Mouse (Mus musculus): ENCODE results near the gene Slc4a3. TPM values are rescaled to one million over a fixed set of nuclear protein-coding genes. Genes with fewer than 3 reads are reported as not detected.
A peak's percentile ranks its signal among the peaks of the same experiment; 100 is the strongest.

Slc4a3 gene
- polyA plus RNA-seq (2015; fragmentation: Nextera tagmentation; extraction: Ambion mirVana): 28.9 and 33.4 TPM in 2 replicates

GRCm38 (mm10) chr1:75545965-75546956 lies at the start of gene Slc4a3:
TSS of gene Slc4a3 (plus strand) at chr1:75546266.
- H3K36me3 ChIP-seq: peaks cover 11% of the 10 kb centered on the region
- H3K9me3 ChIP-seq (replicated peaks): no peaks in the 10 kb centered on the region
- peaks cover 50% of the 10 kb centered on the region for H3K4me1 ChIP-seq (replicated peaks)
- H3K4me2 ChIP-seq: peak within 1 kb of the TSS; percentile 80
- peaks cover 2% of the 10 kb centered on the region; the same call in 1 of the 2 replicates for H3K27me3 ChIP-seq
- H3K9ac ChIP-seq: peak within 1 kb of the TSS; percentile 88
- H3K4me3 ChIP-seq: peak within 1 kb of the TSS; percentile 76
- peak; percentile 85 for ATAC-seq (replicated peaks; ENCODE audit: insufficient number of reproducible peaks, insufficient read depth, low FRiP score, low read depth)
- 1% methylated on average over 55 of the region's 64 CpGs for WGBS
- peak within 1 kb of the TSS; percentile 90 for H3K27ac ChIP-seq

DNA sequence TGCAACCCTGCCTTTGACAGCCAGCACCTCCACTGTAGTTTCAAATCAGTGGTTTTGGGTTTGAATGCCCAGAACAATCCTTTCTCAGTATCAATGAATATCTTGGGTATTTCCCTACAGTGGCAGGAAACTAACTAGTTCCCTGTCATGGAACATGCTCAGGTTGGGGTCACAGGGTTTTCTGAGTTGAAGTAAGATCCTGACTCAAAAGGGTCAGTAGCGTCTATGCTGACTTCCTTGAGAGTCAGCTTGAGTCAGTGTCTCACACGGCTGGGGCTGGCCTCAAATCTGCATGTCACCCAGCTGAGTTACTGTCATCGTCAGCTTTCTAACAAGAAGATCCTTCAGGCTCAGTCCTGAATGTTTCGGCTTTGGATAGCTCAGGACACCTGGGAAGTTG lies 47.2 kb upstream of the Slc4a3 start:
- H3K9ac ChIP-seq: no peak overlapping the region
- no peaks in the 10 kb centered on the region for H3K9me3 ChIP-seq (replicated peaks)
- WGBS: 78% methylated on average over 4 of the region's 4 CpGs
- no peak overlapping the region for H3K4me3 ChIP-seq
- no peak for ATAC-seq (replicated peaks; ENCODE audit: insufficient number of reproducible peaks, insufficient read depth, low FRiP score, low read depth)
- H3K27me3 ChIP-seq: no peaks in the 10 kb centered on the region
- H3K27ac ChIP-seq: no peak overlapping the region
- peaks cover 19% of the 10 kb centered on the region for H3K4me1 ChIP-seq (replicated peaks)
- H3K36me3 ChIP-seq: peaks cover 91% of the 10 kb centered on the region
- H3K4me2 ChIP-seq: no peak overlapping the region

DNA sequence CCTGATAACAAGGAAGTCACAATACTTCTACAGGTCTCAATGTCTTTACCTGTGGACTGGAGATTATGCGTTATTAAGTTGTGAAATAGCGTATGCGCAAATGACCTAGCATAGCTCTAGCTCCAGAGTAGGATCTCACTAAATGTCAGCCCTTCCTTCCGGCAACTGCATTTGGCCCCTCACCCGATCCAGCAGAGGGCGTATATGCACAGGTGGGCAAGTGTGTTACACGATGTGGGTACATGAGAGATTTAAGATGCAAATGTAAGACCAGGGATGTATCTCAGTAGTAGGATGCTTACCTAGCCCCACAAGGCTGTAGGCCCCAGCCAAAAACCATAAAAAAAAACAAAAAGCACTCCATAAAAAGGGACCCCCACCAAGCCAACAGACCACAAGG lies 46.6 kb upstream of the Slc4a3 start:
- 78% methylated on average over 7 of the region's 7 CpGs for WGBS
- peaks cover 24% of the 10 kb centered on the region for H3K4me1 ChIP-seq (replicated peaks)
- peaks cover 89% of the 10 kb centered on the region for H3K36me3 ChIP-seq
- ATAC-seq (replicated peaks; ENCODE audit: insufficient number of reproducible peaks, insufficient read depth, low FRiP score, low read depth): no peak
- no peaks in the 10 kb centered on the region for H3K9me3 ChIP-seq (replicated peaks)
- no peaks in the 10 kb centered on the region for H3K27me3 ChIP-seq
- no peak overlapping the region for H3K4me3 ChIP-seq
- no peak overlapping the region for H3K9ac ChIP-seq
- no peak overlapping the region for H3K4me2 ChIP-seq
- no peak overlapping the region for H3K27ac ChIP-seq

GRCm38 (mm10) chr1:75501905-75502304 lies 44.2 kb upstream of the Slc4a3 start:
- no peak overlapping the region for H3K27ac ChIP-seq
- H3K9ac ChIP-seq: no peak overlapping the region
- H3K9me3 ChIP-seq (replicated peaks): no peaks in the 10 kb centered on the region
- H3K36me3 ChIP-seq: peaks cover 65% of the 10 kb centered on the region
- H3K27me3 ChIP-seq: no peaks in the 10 kb centered on the region
- no peak overlapping the region for H3K4me3 ChIP-seq
- 92% methylated on average over 9 of the region's 9 CpGs for WGBS
- ATAC-seq (replicated peaks; ENCODE audit: insufficient number of reproducible peaks, insufficient read depth, low FRiP score, low read depth): no peak
- H3K4me2 ChIP-seq: no peak overlapping the region
- peaks cover 32% of the 10 kb centered on the region for H3K4me1 ChIP-seq (replicated peaks)

DNA sequence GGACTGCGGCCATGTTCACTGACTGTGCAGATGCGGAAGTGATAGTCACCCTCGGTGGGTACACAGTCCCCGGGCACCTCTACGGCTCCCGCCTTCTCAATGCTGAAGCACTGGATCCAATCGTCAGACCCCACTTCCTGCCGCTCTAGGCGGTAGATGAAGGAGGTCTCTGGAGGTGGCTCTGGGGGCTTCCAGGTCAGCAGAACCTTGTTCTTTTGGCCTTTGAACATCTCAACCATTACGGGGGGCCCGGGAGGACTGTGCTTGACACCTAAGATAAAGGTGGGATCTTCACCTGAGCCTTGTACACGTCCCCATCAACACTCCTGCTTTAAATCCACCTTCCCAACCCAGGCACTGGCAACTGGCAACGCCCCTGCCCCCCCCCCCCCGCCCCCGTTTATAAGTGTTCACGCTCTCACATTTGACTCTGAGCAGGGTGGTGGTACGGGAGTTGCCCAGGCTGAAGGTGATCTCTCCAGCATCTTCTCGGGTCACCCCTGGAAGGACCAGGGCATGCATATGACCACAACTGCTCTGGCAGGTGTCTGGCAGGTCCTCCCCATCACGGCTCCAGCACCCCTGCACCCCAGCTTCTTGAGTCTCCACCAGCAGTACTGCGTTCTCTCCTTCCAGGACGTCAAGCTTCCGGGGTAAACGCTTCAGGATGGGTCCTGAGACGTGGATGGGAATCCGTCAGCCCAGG lies 43.0 kb upstream of the Slc4a3 start:
- H3K27ac ChIP-seq: no peak overlapping the region
- peak overlapping the region; percentile 86 for H3K4me2 ChIP-seq
- no peaks in the 10 kb centered on the region for H3K9me3 ChIP-seq (replicated peaks)
- peaks cover 53% of the 10 kb centered on the region for H3K36me3 ChIP-seq
- H3K9ac ChIP-seq: peak overlapping the region; percentile 88
- H3K4me3 ChIP-seq: peak overlapping the region; percentile 81
- no peaks in the 10 kb centered on the region for H3K27me3 ChIP-seq
- ATAC-seq (replicated peaks; ENCODE audit: insufficient number of reproducible peaks, insufficient read depth, low FRiP score, low read depth): no peak
- 78% methylated on average over 25 of the region's 25 CpGs for WGBS
- H3K4me1 ChIP-seq (replicated peaks): peaks cover 42% of the 10 kb centered on the region

DNA sequence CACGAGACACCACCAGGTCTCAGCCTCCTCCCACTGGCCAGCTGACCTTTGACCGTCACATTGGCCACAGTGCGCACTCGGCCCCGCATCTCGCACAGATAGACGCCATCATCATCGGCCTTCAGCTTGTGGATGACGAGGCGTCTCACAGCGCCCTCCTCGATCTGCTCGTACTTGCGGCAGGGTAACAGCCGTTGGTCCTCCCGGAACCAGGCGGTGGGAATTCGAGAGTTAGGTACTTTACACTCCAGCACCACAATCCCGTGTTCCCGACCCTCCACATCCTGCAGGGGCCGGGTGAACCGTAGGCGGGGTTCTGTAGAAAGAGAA lies 42.5 kb upstream of the Slc4a3 start:
- Histone ChIP-seq H3K27me3 (no peaks in the 10 kb centered on the region), H3K36me3 (peaks cover 47% of the 10 kb centered on the region), H3K4me1 (replicated peaks) (peaks cover 42% of the 10 kb centered on the region), H3K27ac (peak overlapping the region; percentile 97), H3K4me2 (peak overlapping the region; percentile 86), H3K9ac (peak overlapping the region; percentile 88), H3K9me3 (replicated peaks) (no peaks in the 10 kb centered on the region), H3K4me3 (peak overlapping the region; percentile 81)
- no peak for ATAC-seq (replicated peaks; ENCODE audit: insufficient number of reproducible peaks, insufficient read depth, low FRiP score, low read depth)
- WGBS: 53% methylated on average over 23 of the region's 23 CpGs

GRCm38 (mm10) chr1:75504256-75505045 lies 41.6 kb upstream of the Slc4a3 start:
- Histone ChIP-seq H3K4me3 (peak overlapping the region; percentile 81), H3K27ac (peak overlapping the region; percentile 97), H3K4me2 (peak overlapping the region; percentile 86), H3K4me1 (replicated peaks) (peaks cover 46% of the 10 kb centered on the region), H3K9ac (peak overlapping the region; percentile 88), H3K36me3 (peaks cover 39% of the 10 kb centered on the region), H3K27me3 (no peaks in the 10 kb centered on the region), H3K9me3 (replicated peaks) (no peaks in the 10 kb centered on the region)
- WGBS: 31% methylated on average over 9 of the region's 9 CpGs
- no peak for ATAC-seq (replicated peaks; ENCODE audit: insufficient number of reproducible peaks, insufficient read depth, low FRiP score, low read depth)

GRCm38 (mm10) chr1:75505159-75505955 lies 40.7 kb upstream of the Slc4a3 start:
- under 1% methylated on average over 77 of the region's 84 CpGs for WGBS
- H3K4me3 ChIP-seq: peak overlapping the region; percentile 81
- peak overlapping the region; percentile 97 for H3K27ac ChIP-seq
- no peaks in the 10 kb centered on the region for H3K27me3 ChIP-seq
- peak overlapping the region; percentile 86 for H3K4me2 ChIP-seq
- H3K36me3 ChIP-seq: peaks cover 30% of the 10 kb centered on the region
- peak; percentile 21; the same call in 1 of the 2 replicates for ATAC-seq (replicated peaks; ENCODE audit: insufficient number of reproducible peaks, insufficient read depth, low FRiP score, low read depth)
- peaks cover 55% of the 10 kb centered on the region for H3K4me1 ChIP-seq (replicated peaks)
- H3K9ac ChIP-seq: peak overlapping the region; percentile 88
- no peaks in the 10 kb centered on the region for H3K9me3 ChIP-seq (replicated peaks)

DNA sequence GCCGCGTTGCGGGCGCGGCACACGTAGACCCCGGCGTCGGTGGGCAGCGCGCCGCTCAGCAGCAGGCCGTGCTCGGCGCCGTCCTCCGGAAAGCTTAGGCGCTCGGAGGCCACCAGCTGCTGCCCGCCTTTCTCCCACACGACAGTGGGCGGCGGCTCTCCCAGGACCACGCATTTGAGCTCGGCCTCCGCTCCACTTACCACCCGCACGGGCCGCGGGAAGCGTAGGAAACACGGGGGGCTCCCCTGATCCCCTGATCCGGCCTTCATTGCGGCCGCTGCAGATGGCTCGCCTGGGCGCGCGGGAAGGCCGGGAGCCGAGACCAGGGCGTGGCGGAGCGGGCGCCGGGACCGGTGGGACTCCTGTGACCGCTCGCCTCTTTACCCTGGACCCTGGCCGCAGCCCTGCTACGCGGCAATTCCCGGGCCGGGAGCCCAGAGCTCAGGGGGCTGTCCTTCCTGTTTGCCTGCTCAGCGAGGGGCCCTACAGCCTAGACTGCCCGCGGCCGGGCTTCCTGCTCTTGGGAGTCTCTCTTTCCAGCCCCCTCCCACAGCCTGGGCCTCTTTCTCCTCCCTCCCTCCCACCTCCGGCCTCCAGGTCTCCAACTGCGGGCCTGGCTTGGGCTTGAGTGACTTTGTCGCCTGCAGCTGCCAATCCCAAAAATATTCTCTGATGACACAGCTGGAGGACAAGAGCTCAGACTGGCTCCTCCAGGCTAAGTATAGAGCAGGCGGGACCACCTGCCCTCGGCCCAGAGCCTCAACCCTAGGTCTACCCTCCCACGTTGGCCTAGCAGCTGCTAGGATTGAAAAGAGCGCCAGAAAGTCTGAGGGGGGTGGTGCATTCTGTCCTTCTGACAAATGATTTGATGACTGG lies 39.9 kb upstream of the Slc4a3 start, which contains the start of gene Obsl1:
Obsl1 (minus strand) TSS at position 497 of the 876 bp plus-strand sequence.
- Histone ChIP-seq H3K27ac (peak within 1 kb of the TSS; percentile 97), H3K9me3 (replicated peaks) (no peaks in the 10 kb centered on the region), H3K4me2 (peak within 1 kb of the TSS; percentile 86), H3K4me1 (replicated peaks) (peaks cover 63% of the 10 kb centered on the region), H3K36me3 (peaks cover 23% of the 10 kb centered on the region), H3K9ac (peak within 1 kb of the TSS; percentile 88), H3K4me3 (peak within 1 kb of the TSS; percentile 81), H3K27me3 (no peaks in the 10 kb centered on the region)
- peak; percentile 92 for ATAC-seq (replicated peaks; ENCODE audit: insufficient number of reproducible peaks, insufficient read depth, low FRiP score, low read depth)
- WGBS: under 1% methylated on average over 53 of the region's 65 CpGs

Measured in heart, embryonic 15.5 days (tissue).